Mouse (Mus musculus): ENCODE measurements around the gene Rnf115. TPM values are rescaled to one million over a fixed set of nuclear protein-coding genes. Genes with fewer than 3 reads are reported as not detected.
A peak's percentile ranks its signal among the peaks of the same experiment; 100 is the strongest.

The Rnf115 gene
- total RNA-seq, 2 experiments from 2014 or later: 59.6 to 60.9 TPM

DNA sequence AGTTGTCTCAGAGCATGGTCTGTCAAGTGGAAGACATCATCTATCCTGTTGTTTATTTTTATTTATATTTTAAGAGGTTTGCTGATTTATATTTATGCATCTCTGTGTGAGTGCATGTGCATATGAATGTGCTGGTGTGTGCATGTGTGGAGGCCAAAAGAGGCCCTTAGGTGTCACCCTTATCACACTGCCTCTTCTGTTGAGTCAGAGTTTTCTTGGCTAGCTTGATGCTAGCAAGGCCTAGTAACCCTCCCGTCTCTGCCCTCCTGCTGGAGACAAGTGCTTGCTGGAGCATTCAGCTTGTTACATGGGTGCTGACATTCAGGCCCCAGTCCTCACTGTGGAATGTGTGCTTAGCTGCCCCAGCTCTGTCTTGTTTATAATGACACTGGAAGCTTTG, 45.5 kb downstream of the Rnf115 start:
- DNase-seq (ENCODE audit: low spot score in 2 of 2): no peak

DNA sequence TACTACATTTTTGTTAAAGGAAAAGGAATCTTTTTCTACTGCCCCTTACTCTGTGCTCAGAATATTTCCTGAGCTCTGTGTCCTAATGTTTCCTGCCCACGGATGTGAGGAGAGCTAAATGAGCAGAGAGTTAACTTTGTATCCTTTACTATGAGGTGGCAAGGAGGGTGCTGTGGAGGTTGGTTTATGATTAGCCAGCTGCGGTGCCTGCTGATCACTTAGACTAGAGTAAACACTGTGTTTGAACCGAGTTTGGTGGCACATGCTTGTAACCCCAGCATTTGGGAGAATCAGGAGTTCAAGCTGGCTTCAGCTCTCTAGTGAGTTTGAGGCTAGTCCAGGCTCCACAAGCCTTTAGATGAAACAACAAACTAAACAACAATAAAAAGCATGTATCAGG, 49.7 kb downstream of the Rnf115 start:
- DNase-seq (ENCODE audit: low spot score in 2 of 2): no peak

DNA sequence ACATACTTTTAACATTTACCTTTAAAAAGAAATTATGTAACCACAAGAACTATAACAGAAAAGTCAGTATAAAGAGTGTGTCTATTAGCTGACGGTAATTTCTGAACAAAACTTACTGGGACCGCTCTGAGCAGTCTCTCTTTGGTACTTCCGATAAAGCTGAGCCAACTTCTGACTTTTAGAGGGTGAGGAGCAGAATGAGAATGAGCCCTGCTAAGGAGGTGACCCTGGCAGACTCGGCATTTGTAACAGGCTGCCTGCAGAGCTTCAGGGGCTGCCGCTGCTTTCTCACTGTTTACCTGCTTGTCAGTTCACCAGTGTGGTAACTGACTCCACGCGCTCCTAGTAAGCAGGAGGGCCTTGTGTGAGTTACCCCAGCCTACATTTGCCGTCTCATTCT, 54.8 kb downstream of the Rnf115 start:
- DNase-seq (ENCODE audit: low spot score in 2 of 2): no peak

DNA sequence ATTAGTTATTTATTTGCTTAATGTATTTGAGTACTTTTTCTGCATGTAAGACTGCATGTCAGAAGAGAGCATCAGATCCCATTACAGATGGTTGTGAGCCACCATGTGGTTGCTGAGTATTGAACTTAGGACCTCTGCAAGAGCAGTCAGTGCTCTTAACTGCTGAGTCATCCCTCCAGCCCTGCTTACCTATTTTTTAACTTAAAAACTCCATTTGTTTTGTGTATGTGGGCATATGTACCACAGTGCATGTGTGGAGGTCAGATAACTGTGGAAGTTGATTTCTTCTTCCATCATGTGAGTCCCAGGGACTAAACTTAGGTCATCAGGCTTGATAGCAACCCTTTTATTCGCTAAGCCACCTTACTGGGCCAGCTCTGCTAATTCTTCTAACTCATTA, 60.3 kb downstream of the Rnf115 start:
- no peak for DNase-seq (ENCODE audit: low spot score in 2 of 2)

DNA sequence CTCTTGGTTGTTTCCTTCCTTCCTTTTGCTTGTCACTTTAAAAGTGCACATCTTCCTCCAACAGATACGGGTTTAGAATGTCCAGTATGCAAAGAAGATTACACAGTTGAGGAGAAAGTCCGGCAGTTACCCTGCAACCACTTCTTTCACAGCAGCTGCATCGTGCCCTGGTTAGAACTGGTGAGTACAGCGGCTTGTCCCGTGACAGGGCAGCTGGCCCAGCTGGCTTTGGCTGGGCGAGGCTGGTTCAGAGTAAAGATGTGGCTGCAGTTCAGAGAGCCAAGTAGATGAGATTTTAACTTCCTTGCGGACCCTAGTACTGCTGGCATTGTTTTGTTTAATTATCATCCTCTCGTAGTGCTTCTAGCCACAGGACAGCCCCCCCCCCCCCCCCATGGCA, 61.0 kb downstream of the Rnf115 start:
- peak in 1 of 2 experiments; percentile 18 for DNase-seq (ENCODE audit: low spot score in 2 of 2)

DNA sequence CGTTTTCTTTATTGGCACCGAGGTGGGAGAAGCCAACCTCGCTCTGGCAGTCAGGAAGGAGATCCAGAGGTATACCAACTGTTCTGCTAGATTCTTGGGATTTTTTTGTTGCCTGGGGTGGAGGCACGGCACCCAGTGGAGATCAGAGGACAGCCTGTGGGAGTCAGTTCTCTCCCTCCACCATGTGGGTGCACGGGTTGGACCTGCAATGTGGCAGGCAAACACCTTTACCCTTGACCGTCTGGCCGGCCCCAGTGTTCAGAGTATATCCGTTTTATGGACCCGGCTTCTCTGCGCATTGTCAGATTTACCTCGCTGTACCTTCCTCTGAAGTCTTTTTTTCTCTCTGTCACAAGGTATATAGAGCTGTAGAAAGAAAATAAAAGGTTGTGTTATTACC, 72.8 kb downstream of the Rnf115 start:
- no peak for DNase-seq (ENCODE audit: low spot score in 2 of 2)

DNA sequence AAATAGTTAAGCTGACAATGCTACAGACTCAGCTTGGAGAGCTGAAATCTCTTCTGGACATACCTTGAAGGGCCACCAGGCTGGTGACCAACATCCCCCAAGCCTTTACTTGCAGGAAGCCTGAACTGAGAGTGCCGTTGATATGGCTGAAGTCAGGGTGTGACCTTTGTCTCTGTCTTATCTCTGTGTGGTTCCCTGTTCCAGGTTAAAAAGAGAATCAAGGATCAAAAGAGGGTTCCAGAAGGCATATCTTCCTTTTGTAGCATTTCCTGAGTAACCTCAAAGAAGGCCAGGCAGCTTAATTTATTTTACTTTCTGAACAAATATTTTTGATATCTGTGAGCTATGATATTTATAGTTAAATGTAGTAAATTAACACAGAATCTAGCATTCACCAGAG, 74.8 kb downstream of the Rnf115 start:
- DNase-seq (ENCODE audit: low spot score in 2 of 2): no peak

DNA sequence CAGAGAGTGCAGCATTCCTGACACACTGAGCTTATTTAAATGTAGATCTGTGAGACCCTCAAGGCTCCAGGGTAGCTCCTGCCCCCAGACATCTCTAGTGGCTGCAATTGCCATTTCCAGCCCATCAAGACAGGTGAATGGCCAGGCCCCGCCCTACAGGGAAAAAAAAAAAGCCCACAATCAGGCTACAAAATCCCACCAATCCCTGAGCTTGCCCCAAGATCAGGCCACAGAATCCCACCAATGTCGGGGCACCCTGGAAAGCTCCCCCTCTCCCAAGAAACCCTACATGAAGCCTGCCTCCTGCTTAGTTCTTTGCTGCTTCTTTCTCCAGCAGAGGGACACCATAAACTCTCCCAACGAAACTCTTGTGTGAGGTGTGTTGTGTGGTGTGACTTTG, 80.7 kb downstream of the Rnf115 start:
- DNase-seq (ENCODE audit: low spot score in 2 of 2): no peak

DNA sequence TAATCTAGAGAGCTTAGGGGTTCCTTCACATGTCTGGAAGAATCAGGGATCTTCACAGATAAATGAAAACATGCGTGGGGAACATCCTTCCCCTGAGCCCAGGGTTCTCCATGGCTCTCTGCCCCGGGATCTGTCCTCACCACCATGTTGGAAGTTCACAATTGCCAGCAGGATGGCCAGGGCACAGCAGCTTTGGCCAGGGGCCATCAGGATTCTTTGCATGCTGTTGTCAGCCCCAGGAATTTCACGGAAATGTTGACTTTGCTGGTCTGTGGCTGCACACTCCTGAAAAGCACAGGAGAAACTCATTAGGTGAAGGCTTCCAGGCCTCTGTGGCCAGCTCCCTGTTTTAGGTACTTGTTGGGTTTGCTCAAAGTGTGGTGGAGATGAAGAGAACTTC, 81.2 kb downstream of the Rnf115 start:
- DNase-seq (ENCODE audit: low spot score in 2 of 2): no peak

DNA sequence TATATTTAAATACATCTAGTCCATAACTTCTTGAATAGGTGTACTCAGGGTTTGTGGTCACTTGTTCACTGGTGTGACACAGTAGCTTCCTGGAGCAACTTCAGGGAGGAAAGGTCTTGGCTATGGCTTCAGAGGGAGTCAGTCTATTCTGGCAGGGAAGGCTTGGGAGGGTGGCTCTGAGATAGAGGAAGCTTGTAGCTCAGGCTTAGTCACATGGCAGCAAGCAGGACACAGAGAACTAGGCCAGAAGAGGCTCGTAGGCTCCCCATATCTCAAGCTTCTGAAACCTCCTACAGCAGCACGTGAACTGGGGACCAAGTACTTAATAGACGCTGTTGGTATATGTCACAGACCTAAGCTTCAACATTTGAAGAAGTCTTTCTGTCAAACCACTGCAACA, 83.8 kb downstream of the Rnf115 start:
- DNase-seq (ENCODE audit: low spot score in 2 of 2): no peak

DNA sequence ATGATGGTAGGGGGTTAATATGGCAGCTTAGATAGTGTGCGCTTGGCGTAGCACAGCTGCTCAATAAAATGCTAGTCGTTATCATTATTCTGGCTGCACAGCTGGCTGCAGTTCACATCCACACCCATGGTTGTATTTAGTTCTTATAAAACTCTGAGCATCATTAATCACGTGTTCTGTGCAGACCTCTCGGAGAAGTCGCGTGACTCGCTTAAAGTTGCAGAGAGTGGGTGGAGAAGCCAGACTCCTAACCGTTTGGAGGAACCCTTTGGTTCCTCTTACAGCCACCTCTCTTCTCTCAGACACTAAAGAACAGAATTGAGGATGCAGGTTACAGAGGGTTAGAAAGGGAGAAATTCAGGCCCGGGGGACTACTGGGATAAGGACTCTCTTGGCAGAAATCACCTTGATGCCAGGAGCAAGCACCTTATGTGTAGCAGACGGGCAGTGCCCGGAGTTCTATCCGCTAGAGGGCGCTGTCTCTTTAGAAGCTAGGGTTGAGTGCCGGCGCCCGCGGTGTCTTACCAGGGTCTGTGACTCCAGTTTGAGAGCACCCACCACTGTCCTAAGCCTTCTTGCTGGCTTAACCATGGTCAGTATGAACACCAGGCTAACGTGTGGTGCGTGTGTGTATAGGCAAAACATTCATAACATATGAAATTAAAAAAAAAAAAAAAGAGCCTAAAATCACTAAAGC, 85.1 kb downstream of the Rnf115 start:
- DNase-seq (ENCODE audit: low spot score in 2 of 2): peak; percentile 69 to 81

DNA sequence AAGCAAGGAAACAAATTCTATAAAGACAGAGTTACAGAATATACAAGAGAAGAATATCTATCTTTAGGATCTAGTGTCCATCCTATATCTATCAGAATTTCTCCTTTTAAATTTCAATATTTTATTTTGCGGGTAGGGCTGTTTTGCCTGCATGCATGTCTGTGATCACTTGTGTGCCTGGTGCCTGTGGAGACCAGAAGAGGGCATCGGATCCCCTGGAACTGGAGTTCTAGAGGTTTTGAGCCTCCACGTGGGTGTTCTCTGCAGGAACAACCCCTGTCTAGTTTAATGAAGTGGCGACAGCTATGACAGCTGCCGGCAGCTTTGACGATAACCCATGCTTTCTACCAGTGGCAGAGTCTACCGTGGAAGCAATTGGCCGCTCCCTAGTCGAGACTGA, 85.6 kb downstream of the Rnf115 start:
- peak; percentile 20 to 45 for DNase-seq (ENCODE audit: low spot score in 2 of 2)

DNA sequence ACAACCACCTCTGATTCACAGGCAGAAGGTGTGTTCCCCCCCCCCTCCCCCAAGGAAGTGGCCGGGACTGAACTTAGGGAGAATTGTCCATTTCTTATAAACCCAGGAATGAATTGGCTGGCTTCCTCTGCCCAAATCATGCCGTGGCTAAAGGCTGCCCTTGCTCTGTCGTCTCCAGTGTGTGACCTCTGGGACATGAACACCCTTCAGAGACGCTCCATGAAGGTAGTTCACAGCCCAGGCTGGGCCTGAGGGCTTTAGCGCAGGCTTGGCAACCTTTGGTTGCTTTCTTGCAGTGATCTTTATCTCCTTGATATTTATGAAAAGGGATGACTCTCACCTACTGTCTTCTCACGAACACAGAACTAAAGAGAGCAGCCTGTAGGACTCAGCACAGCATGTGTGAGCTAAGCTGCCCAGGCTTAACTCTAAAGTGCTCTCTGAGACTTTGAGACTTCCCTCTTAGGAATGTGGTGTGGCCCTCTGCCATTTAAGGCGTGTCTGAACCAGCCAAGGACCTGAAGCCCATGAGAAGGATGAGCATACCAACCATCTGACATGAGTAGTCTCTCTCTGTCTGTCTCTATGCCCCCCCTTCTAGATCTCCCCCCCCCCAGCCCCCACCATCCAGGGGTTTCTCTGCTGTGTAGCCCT, 86.3 kb downstream of the Rnf115 start:
- no peak for DNase-seq (ENCODE audit: low spot score in 2 of 2)

DNA sequence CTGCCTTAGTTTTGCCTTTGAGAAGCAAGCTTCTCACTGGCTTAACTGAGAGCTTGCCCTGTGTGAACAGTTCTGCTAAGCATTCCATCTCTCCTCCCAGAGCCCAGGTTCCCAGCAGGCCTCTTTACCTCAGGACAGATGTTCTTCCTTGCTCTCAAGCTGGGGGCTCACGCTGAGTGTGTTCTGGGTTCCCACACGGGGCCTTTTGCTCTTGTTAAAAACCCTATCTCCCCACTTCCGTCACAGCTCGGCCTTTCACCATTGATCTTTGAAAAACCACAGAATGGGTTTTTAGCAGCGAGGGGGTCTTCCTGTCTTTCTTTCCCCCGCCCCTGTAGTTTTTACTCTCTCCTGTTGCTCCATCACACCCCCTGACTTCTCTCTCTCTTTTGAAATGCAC, 86.9 kb downstream of the Rnf115 start:
- DNase-seq (ENCODE audit: low spot score in 2 of 2): no peak

DNA sequence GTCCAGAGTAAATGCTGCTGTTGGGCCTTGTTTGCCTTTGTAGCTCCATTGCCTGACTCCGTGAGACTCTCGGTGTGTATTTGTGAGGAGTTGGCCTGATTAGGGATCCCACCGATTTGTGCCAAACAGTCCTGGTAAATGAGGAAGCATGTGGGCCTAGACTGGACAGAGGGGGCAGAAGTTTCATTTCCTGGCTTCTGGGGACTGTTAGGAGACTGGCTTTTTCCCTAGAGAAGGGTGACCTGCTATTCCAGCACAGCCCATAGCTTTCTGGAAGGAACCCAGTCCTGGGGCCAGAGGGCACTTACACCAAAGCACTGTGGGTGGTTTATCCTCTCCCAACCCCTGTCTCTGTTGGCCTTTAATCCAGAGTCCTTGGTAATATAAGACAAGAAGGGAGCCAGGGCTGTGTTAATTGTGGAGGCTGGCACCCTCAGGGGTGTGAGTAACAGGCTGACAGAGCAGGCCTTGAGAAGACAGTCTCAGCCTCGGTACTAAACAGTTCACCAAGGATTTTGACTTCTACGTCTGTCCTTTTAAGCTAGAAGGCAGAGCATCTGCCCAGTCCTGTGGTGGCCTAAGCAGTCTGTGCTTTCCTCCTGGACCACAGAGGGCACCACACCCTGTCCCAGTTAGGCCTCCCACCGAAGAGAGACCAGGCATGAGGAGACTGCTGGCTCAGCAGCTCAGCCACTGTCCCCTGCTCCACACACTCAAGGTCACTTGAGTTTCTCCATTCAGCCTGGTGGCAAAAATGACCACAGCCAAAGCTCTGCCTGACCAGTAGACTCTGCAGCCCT, 92.9 kb downstream of the Rnf115 start:
- DNase-seq (ENCODE audit: low spot score in 2 of 2): no peak

DNA sequence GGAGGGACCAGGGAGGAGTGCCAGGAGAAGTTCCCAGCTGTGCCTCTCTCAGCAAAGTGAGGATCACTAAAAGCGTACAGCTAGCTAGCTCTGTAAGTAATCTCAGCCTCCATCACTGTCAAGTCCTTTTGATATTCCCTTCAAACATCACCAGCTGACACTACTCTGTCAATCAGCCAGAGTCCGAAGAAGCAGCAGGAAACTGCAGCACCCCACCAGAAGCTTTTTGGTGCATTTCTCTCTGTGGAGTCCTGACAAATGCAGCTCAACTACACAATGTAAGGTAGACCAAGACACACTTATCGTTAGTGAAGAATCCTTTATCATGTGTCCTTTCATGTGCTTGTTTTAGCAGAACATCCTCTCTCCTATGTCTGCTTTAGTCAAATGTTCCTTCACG, 94.1 kb downstream of the Rnf115 start:
- no peak for DNase-seq (ENCODE audit: low spot score in 2 of 2)

DNA sequence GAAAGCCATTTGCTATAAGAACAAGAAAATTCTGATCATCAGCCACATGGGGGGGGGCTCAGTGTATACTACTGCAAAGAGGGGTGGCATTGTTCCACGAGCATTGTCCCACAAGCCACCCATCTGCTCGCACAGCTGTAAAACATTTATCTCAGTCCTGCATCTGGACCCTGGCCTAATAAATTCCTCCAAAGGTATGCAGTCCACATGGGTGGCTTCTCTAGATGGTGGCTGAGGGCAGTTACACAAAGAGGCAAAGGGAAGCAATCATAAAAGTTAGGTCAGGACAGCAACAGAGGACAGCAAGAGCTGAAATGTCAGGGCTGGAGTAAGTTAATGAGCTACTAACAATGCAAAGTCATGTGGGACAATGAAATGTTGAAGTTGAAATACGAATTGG, 96.2 kb downstream of the Rnf115 start:
- no peak for DNase-seq (ENCODE audit: low spot score in 2 of 2)

DNA sequence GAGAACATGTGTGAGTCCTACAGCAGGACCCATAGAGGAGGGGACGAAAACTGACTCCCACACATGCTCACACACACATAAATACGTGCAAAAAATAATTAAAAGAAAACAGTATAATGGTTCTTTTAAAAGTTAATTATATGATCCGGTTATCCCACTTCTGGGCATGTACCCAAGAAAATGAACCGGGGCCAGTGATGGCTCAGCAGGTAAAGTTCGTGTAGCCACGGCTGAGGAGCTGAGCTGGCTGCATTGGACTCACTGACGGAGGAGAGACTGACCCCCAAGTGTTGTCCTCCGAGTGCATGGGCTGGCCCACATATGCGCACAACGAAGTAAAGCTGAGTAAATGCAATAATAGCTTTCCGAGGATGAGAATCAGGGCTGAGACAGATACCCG, 97.2 kb downstream of the Rnf115 start:
- no peak for DNase-seq (ENCODE audit: low spot score in 2 of 2)

DNA sequence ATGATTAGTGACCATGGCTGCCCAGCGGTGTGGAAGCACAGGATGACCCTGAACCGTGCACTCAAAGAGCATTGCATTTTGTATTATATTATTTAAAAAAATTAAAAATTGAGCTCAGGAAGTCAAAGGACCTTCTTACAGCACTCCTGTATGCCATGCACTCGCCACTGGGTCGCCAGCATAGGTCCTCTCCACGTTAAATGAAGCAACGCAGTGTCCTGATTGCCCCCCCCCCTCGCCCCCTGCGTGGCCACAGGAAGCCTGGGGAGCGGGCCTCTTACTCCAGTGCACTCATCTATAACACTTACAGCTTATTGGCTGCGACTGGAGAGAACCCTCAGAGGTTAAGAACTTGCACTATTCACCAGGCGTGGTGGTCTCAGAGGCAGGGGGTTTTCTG, 97.8 kb downstream of the Rnf115 start:
- DNase-seq (ENCODE audit: low spot score in 2 of 2): no peak

DNA sequence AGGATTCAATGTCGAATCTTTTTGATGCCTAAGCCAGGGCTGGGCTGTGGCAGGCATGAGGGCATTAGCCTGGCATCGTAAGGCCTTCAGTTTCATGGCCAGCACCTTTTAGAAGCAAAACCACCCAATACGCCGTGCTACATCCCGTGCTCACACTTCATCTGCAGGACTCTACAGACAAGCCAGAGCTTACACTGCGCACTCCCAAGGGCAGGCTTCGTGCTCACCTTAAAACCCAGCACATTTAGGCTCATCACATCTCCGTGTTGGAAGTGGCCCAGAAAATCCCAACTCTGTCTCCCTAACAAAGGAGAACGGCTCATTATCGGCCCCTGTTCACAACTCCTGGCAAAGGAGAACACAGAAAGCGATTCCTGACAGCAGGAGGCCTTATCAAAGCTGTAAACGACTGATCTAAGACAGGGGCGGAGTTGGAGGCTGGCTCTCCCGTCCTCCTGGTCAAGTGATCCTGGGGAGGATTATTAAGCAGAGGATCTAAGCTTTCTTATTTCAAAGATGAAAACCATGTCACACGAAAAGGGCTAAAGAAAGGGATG, 100.9 kb downstream of the Rnf115 start:
- DNase-seq (ENCODE audit: low spot score in 2 of 2): no peak

DNA sequence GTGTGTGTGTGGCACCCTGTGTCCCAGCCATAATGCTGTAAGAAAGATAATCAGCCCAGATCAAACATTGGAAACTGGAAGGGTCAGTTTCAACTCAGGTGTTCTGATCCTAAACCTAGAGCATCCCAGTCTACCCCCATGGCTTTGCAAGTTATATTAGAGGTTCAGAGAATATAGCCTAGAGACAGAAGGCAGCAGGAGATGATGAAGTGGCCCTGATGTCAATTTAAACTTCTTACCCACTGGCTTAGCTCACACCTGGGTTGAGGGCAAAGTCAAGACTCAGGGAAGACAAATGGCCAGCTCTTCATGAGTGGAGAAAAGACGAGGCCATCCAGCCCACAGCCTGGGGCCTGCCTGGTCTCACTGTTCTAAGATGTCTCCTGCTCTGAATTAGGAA, 101.5 kb downstream of the Rnf115 start, which contains the start of the genes Pdzk1 and Cd160:
Gene Pdzk1, plus strand, starts transcription at position 301 of the 400 bp plus-strand sequence.
Gene Cd160, minus strand, starts transcription at position 368 of the 400 bp plus-strand sequence.
- DNase-seq (ENCODE audit: low spot score in 2 of 2): no peak

DNA sequence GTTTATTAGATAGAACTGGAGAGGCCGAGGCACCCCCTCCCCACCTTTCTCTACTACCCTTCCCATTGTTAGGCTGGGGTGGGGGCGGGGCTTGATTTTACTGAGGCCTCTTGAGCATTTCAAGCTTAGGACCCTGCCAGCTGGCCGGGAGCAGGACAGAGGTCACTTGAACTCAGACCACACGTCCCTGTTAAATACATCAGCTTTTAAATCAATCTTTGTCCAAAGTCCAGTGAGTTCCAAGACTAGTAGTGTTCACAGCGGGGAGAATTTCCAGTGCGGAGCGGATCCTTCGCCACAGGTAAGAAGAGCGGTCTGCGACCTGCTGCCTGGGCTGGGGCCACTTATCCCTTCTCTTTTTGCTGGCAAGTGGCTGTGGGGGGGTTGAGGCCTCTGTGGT, 102.4 kb downstream of the Rnf115 start:
- no peak for DNase-seq (ENCODE audit: low spot score in 2 of 2)

All from layer of hippocampus, postnatal 14 days (tissue).